Mouse (Mus musculus) embryonic fibroblast, embryonic 13.5 days (primary cell): ENCODE measurements at regions not wholly inside any gene's neighbourhood (a gene's known extent, or its start where the extent isn't known, plus 50 kb on each side); places are given as distances from the start of the nearest gene placed in this dataset.
"Not testable (repeated sequence)": the region's sequence is repeated elsewhere in the genome, so short reads cannot be mapped to it uniquely, and the experiment has no call there.

ENCODE experiments used
- H3K27ac ChIP-seq: 2 replicates; pipeline ENCODE4 v1.5.1; 2012; ENCODE audit warnings: low read length, control low read depth, inconsistent platforms; ENCODE audit not compliant: insufficient read depth
- H3K4me1 ChIP-seq: 2 replicates; pipeline ENCODE4 v1.6.1; 2011; ENCODE audit warnings: low read length; ENCODE audit not compliant: control insufficient read depth, insufficient read depth
- H3K4me3 ChIP-seq: 2 replicates; pipeline ENCODE4 v1.5.1; 2011; ENCODE audit warnings: mild to moderate bottlenecking, control low read depth, low read length; ENCODE audit not compliant: insufficient read depth
- CTCF ChIP-seq: IDR thresholded peaks from 2 replicates; pipeline ENCODE4 v1.5.1; 2011; ENCODE audit warnings: mild to moderate bottlenecking, control low read depth, low read length, moderate library complexity, borderline replicate concordance; ENCODE audit not compliant: insufficient read depth
- POLR2A ChIP-seq: IDR thresholded peaks from 2 replicates; pipeline ENCODE4 v1.6.1; 2011; ENCODE audit warnings: low read depth, mild to moderate bottlenecking, control low read depth, low read length, moderate library complexity

DNA sequence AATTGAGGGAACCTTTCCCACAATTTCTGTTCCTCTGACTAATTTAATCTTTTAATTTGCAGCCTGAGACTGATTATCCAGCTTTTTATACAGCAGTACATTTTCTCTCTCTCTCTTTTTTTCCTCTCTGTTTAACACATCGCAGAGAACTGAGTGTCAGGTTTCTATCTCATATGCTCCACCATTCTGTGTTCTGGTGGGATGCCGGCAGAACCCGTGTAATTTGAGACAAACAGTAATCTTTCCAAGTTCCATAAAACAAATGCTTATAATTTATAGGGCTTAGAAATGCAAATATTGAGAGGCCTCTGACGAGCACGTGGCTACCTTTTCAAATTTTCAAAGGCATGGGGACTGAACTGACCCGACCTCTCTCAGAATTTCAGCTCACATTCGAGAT, 59.1 kb downstream of the Zbtb18 start:
- H3K27ac ChIP-seq = no peak overlapping the region
- H3K4me3 ChIP-seq = no peak overlapping the region
- TF ChIP-seq CTCF = no peak
- TF ChIP-seq POLR2A = no peak
- H3K4me1 ChIP-seq = no peaks in the 10 kb centered on the region

DNA sequence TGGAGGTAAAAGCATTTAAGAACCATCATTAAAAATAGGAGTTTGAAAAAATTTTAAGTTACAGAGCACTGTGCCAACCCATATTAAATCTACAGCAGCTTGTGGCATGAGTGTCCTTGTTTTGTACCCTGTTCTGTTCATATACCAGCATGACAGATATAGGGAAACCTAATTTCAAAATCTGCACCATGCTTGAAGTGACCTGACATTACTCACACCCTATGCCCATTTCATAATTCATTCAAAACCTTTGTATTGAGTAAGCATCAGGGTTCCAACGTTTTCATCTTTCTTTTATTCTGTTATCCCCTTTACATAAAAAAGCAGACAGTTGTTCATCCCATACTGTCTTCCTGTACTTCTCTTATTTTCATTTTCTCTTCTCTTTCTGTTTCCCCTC, 61.8 kb downstream of the Zbtb18 start:
- H3K4me3 ChIP-seq = no peak overlapping the region
- no peak for TF ChIP-seq CTCF
- TF ChIP-seq POLR2A = no peak
- no peak overlapping the region for H3K27ac ChIP-seq
- H3K4me1 ChIP-seq = no peaks in the 10 kb centered on the region

DNA sequence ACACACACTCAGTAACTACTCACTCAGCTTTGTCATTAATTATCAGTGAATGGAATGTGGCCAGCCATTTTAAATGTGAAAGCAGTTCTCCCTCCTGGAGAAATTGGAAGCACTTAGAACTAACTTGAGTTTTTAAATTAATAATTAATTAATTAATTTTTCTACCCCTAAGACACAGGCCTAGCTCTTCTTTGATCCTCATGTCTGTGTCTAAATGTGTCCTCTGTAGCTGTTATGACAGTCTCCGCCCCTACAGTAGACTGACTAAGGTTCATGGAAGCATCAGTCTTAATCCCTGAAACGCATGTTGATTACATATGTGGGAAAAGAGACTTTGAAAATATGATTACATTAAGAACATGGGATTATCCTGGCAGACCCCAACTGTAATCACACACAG, 62.6 kb downstream of the Zbtb18 start:
- TF ChIP-seq POLR2A (no peak), CTCF (no peak)
- H3K4me3 ChIP-seq = no peak overlapping the region
- H3K4me1 ChIP-seq = no peaks in the 10 kb centered on the region
- no peak overlapping the region for H3K27ac ChIP-seq

DNA sequence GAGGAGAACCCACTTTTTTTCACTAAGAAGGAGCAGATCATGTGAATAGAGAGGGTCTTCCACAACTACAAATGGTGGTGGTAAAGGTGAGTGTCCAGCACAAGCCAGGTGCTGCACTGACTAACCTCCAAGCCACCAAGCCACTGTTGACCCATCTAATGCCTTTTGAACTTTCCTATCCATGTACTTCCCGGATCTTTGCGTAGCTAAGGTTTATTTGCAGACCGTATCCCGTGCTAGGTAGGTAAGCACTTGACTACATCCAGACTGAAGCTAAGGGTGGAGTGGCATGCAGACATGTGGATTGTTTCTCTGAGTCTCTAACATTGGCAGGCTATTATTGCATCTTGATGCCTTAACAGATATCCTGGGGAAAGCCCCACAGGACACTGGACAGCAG, 65.2 kb downstream of the Zbtb18 start:
- H3K4me3 ChIP-seq, H3K27ac ChIP-seq, H3K4me1 ChIP-seq: not testable (repeated sequence)

DNA sequence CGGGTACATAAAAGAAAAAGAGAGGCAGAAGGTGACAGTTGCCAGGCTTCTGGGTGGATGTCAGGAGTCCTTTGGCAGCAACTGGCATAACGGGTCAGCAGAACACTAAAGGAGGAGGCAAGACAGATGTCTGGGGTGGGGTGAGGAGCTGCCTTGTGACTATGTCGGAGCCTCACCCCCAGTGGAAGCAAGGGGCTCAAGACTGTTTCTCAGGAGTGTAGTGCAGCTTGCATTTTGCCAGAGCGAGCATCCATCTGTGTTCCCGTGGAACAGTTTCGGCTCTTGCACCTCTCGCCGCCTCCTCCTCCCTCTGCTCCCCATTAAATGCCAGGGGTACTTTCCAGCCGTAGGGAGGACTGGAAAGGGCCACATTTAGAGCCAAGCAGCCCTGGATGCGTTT, 67.6 kb downstream of the Zbtb18 start:
- Histone ChIP-seq H3K4me1 (no peaks in the 10 kb centered on the region), H3K4me3 (no peak overlapping the region), H3K27ac (no peak overlapping the region)
- TF ChIP-seq CTCF (no peak), POLR2A (no peak)

DNA sequence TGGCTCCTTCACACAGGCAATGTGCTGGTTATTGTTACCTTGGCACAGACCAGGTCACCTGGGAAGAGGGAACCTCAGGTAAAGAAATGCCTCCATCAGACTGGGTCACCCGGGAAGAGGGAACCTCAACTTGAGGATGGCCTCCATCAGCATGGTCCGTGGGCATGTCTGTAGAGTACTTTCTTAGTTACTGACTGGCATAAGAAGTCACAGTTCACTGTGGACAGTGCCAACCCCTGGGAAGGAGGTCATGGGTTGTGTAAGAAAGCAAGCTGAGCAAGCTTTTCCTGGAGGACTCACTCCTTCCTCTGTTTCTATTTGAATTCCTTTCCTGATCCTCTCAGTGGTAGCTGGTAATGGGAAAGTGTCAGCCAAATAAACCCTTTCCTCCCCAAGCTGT, 70.0 kb downstream of the Zbtb18 start:
- Histone ChIP-seq H3K4me1 (no peaks in the 10 kb centered on the region), H3K4me3 (no peak overlapping the region), H3K27ac (no peak overlapping the region)
- TF ChIP-seq CTCF (no peak), POLR2A (no peak)

DNA sequence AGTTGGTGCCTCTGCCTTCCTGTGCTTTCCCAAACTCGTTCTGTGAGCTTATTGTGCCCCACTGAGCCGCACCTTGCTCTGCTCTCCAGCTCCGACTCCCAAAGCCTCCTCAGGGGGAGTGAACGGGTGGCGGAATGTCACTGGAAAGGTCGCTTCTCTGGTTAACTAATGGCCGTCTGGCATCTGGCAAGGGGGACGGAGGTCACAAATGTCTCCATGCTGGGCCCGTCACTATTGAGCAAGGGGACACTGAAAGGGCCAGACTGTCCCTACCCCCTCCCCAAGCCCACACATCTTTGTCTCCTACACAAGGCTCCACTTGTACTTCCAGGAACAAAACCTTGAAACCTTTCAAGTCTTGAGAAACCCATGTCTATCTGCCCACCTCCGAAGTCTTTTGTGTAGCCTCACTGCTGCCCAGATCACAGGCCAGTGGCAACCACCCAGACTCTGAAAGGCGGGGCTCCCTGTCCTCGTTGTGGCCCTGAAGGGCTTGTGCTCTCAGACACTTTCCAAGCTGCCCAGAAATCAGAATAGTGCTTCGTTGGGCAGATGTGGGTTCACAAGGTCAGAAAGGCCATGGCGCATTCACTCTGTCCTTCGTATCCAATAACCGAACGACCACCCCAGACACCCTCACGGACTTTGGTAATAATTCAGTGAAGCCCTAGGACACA, 75.9 kb downstream of the Zbtb18 start:
- Histone ChIP-seq H3K4me3 (no peak overlapping the region), H3K4me1 (no peaks in the 10 kb centered on the region), H3K27ac (no peak overlapping the region)
- TF ChIP-seq POLR2A = no peak
- no peak for TF ChIP-seq CTCF

DNA sequence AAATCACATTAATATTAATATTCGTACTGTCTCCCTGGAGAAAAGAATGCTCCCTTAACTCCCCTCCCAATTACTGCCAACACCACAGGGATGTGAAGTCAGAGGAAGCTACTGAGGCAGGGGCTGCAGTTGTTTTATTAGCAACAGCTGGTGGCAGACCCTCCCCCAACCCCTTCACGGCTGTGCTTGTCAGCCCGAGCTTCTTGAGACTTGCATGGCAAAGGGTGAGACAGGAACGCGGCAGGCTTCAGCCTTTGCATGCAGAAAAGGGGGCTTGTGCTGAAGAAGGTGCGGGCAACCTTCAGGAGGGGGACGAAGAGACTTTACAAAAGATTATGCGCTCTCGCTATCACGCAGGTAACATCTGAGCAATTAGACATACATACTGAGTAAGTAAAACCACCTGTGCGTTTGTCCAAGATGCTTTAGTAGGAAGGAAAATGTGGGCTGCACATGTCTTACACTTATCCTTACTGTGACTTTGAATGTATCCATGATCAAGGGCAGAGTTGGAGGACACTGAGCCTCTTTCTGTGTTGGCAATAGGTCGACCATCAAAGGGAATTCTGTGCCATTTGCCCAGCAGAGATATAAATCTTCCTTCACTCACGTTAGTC, 76.9 kb downstream of the Zbtb18 start:
- TF ChIP-seq POLR2A (no peak), CTCF (no peak)
- Histone ChIP-seq H3K27ac (no peak overlapping the region), H3K4me3 (no peak overlapping the region), H3K4me1 (no peaks in the 10 kb centered on the region)

DNA sequence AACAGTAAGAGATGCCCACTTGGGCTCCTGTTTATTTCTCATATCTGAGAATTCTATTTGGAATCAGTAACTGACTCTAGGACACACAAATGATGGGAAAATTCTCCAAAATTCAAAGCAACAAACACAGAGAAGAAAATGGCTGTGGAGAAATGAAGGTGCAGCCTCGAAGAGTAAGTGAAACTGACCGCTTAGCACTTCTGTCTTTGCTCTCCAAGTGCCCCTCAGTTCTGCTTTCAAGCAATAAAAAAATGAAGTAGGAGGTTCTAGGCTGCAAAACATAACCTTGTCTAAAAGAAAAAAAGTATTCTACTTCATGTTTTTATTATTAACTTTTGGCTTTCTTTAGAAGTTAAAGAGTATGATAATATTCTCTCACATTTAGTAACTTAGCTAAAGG, 79.0 kb downstream of the Zbtb18 start:
- H3K27ac ChIP-seq = no peak overlapping the region
- TF ChIP-seq POLR2A (no peak), CTCF (no peak)
- no peaks in the 10 kb centered on the region for H3K4me1 ChIP-seq
- no peak overlapping the region for H3K4me3 ChIP-seq

DNA sequence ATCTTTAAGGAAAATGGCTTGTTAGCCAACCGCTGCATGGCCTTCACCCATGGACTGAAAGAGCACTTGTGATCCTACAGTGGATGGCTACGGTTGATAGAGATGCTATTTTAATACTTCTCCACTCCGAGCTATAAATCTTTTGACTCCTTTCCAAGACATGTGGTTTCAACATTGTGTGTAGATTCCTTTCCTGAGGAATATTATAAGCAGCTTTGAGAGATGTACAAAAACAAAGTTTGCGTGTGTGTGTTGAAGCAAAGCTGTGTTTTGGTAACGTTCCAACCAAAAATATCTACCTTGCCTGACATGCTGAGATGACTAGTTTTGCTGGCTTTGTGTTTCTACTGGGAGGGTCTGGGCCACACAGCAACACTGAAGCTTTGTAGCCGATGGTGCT, 83.0 kb downstream of the Zbtb18 start:
- H3K27ac ChIP-seq = no peak overlapping the region
- no peaks in the 10 kb centered on the region for H3K4me1 ChIP-seq
- TF ChIP-seq POLR2A (no peak), CTCF (no peak)
- no peak overlapping the region for H3K4me3 ChIP-seq
